Mouse (Mus musculus) kidney, postnatal 14 days (tissue): ENCODE data around the gene Lias.

Experiments used
- DNase-seq: peaks from one replicate; pipeline ENCODE4 v3.0.0; 2022; ENCODE audit warnings: mixed read lengths

Gene Lias

DNA sequence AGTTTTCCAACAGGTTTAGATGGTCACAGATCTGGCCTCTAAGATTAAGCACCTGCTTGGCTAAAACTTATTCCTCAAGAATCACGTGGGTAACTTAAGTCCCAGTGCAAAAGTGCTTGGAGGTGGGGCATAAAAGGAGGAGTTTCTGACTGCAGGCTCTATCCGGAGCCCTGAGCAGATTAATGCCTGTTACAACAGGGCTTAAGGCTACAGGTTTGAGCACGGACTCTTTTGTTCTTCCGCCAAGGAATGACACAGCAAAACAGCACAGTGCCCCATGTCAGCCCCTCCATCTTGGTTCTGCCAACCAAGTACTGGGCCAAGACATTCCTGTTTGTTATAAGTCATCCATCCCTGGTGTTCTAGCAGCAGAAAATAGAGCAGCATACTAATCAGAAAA is 37.0 kb downstream of the Lias start:
- no peak for DNase-seq

DNA sequence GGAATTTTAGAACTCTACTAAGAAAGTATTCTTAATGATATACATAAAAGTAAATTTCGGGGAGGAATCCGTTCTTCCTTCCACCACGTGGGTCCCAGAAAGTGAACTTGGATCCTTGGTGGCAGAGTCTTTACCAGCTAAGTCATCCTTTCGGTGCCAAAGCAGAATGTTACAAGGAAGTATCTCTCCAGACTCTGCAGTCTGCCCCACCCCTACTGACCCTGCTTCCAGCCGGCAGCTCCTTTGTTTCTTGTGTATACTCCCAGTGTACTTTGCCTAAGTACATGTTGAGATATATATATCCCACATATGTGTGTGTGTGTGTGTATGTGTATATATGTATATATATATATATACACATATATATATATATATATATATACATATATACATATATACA is 38.1 kb downstream of the Lias start:
- DNase-seq: no peak

- no peak for DNase-seq
Observed at GRCm38 (mm10) chr5:65434471-65435362, 43.4 kb downstream of the Lias start.

DNA sequence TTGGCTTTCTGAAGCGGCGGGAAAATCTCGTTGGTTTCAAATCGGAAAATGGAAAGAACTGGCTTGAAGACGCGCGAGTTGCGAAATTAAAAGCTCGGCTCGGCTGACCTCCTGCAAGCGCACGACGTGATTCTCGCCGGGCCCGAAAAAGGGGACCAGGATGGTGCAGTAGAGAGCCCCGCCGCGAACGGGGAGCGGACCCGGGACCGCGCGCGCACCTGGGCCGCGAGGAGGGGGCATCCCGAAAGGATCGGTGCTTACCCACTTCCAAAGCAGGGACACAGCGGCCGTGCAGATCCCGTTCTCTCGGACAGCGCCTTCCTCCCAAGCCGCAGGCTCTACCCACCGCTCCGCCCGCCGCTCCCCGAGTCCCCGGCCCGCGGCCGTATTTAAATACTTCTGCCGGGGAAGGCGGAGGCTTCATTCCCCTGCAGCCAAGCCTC is 44.1 kb downstream of the Lias start:
- no peak for DNase-seq

- peak; percentile 99 for DNase-seq
Observed at GRCm38 (mm10) chr5:65435806-65436561, 44.7 kb downstream of the Lias start, which contains the start of gene Ugdh. Gene Ugdh, minus strand, starts transcription at chr5:65435949.

- no peak for DNase-seq
Observed at GRCm38 (mm10) chr5:65438041-65438440, 46.7 kb downstream of the Lias start.

- DNase-seq: no peak
Observed at GRCm38 (mm10) chr5:65444981-65445380, 53.7 kb downstream of the Lias start.

DNA sequence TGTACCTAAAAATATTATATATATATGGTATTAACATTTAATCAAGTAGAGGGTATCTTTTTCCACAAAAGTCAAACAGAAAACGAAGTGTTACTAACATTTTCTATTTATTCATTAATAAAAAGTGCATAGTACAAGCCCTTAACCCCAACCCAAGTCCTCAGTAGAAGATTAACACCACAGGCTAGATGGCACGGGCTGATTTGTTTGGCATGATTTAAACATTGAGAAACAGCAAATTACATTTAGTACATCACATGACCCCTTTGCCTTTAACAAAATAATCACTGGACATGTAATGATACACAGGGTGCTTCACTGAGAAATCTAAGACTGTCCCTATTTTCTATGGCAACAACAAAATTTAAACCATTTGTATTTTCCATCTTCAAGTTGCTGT is 55.5 kb downstream of the Lias start:
- no peak for DNase-seq

GRCm38 (mm10) chr5:65447826-65448225 is 56.5 kb downstream of the Lias start:
- DNase-seq: no peak

GRCm38 (mm10) chr5:65448941-65449340 is 57.6 kb downstream of the Lias start:
- DNase-seq: no peak

- DNase-seq: no peak
Observed at GRCm38 (mm10) chr5:65454771-65455170, 63.5 kb downstream of the Lias start.

DNA sequence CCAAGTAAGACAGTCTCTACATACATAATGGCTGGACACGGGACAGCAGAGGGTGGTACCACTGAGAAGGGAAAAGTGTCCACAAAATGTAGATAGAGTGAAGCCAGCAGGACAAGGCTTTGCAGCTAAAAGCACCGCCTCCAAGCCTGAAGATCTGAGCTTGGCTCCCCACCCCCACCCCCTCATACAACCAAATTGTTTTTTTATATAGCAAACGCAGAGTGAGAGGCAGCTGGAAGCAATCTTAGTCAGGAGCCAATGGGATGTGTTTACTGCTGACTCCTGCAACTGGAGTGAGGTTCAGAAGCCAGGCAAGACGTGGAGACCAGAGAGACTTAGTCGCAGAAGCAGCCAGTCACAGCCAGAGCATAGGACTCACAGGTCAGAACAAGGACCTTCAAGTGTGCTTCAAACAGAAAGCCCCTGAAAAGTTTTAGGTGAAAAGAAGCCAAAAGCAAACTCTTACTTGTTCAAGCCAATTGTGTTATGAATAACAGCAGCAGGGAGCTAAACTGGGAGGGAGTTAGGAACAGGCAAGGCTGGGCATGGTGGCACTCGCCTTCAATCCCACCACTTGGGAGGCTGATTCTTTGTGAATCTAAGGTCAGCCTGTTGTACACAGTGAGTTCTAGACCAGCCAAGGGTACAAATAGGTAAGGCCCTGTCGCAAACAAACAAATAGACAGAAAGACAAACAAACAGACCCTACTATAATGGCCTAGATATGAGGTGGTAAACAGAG is 66.0 kb downstream of the Lias start:
- peak; percentile 51 for DNase-seq

DNA sequence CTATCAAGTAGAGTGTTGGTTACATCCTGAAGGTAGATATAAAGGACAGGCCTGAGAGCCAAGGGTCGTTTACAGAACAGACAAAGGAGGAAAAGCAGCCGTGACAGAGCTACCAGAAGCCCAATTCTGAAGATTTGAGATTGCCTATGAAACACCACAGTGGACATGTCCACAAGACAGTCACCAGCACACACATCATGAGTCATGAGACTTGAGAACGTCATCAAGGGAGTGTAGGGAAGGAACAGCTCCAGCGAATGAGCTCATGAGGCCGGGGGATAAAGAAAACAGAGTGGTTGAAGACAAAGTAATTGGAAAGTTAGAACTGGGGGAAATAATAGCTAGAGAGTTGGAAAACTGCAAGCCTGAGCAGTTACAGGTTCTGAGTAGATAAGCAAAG is 66.5 kb downstream of the Lias start:
- DNase-seq: no peak

DNA sequence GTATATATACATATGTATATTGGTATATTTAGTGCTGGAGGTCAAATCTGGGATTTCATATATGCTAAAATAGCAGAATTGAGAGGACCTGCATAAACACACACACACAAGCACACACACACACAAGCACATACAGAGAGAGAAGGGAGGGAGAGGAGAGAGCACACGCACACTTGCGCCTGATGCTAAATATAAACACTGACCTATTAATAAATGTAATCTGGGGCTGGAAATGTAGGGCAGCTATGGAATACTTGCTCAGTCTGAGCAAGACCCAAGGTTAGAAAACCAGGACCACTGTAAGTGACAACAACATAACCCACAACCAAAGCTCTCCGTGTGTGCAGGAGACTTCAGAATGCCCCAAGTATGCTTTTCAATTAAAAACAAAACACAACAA is 68.2 kb downstream of the Lias start:
- no peak for DNase-seq
